Mouse (Mus musculus) G1E (cell line): ENCODE measurements around the gene Runx2.

ENCODE experiments used
- CTCF ChIP-seq: IDR thresholded peaks from 2 replicates; pipeline ENCODE4 v1.5.1; 2012; ENCODE audit warnings: low read depth, low read length, inconsistent platforms, mixed read lengths
- GATA1 ChIP-seq: IDR thresholded peaks from 2 replicates; pipeline ENCODE4 v1.6.1; 2012; ENCODE audit warnings: borderline replicate concordance, low read length, inconsistent platforms, mixed read lengths
- POLR2AphosphoS5 ChIP-seq: IDR thresholded peaks from 2 replicates; pipeline ENCODE4 v1.6.1; 2012; ENCODE audit warnings: low read depth, low read length, inconsistent platforms; ENCODE audit not compliant: insufficient replicate concordance
- TAL1 ChIP-seq: conservative IDR thresholded peaks from 2 replicates; pipeline ENCODE4 v1.6.1; 2012; ENCODE audit warnings: low read depth, low read length, inconsistent platforms, mixed read lengths

DNA sequence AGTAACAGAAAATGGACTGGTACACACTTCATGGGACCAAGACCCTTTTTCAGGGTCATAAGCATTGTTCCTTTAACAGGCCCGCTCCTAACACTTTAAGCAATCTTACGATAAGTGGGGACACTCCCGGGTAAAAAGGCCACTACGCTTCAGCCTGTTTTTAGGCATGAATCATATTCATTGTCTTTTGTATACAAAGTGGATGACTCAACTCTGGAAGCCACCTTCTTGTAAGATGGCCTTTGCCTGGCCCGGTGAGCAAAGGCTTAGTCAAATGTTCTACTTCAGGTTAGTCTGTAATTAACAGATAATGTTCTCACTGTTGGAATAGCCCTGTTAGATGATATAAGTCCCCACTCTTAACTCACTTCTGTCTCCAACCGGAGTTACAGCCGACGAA is 338.7 kb downstream of the Runx2 start:
- no peak for TF ChIP-seq CTCF
- no peak for TF ChIP-seq GATA1
- TF ChIP-seq TAL1: no peak
- TF ChIP-seq POLR2AphosphoS5: no peak
